Mouse (Mus musculus): ENCODE data around the gene Syt16. TPM values are rescaled to one million over a fixed set of nuclear protein-coding genes. Genes with fewer than 3 reads are reported as not detected.

The Syt16 gene
- polyA plus RNA-seq, 1 experiment from 2014 or later = 11.2 TPM

GRCm38 (mm10) chr12:74116825-74117224, 119.4 kb downstream of the Syt16 start:
- WGBS = 79% methylated on average over 6 of the region's 6 CpGs
- Histone ChIP-seq H3K4me2 (replicated peaks; ENCODE audit: low read depth) (no peak overlapping the region), H3K27me3 (ENCODE audit: control insufficient read depth, insufficient read depth, low read length) (no peaks in the 10 kb centered on the region), H3K9me3 (ENCODE audit: control insufficient read depth, low read length) (no peaks in the 10 kb centered on the region), H3K27ac (replicated peaks) (no peak overlapping the region), H3K36me3 (ENCODE audit: control insufficient read depth, insufficient read depth, low read length) (no peaks in the 10 kb centered on the region), H3K4me3 (ENCODE audit: low read depth, low read length) (no peak overlapping the region), H3K9ac (ENCODE audit: low read length) (no peak overlapping the region), H3K4me1 (replicated peaks; ENCODE audit: control insufficient read depth, insufficient read depth) (no peaks in the 10 kb centered on the region)
- ATAC-seq (ENCODE audit: low FRiP score, low TSS enrichment) (no peak), DNase-seq (ENCODE audit: low spot score) (no peak)
- TF ChIP-seq CTCF (IDR thresholded peaks at IDR 0.05; ENCODE audit: low read depth) (no peak), EP300 (optimal IDR thresholded peaks at IDR 0.05) (no peak)

- ATAC-seq (ENCODE audit: low FRiP score, low TSS enrichment) = peak; percentile 26; the same call in 1 of the 2 replicates
- Histone ChIP-seq H3K4me3 (ENCODE audit: low read depth, low read length) (no peak overlapping the region), H3K27ac (replicated peaks) (no peak overlapping the region), H3K9ac (ENCODE audit: low read length) (no peak overlapping the region), H3K27me3 (ENCODE audit: control insufficient read depth, insufficient read depth, low read length) (no peaks in the 10 kb centered on the region), H3K9me3 (ENCODE audit: control insufficient read depth, low read length) (no peaks in the 10 kb centered on the region), H3K4me1 (replicated peaks; ENCODE audit: control insufficient read depth, insufficient read depth) (no peaks in the 10 kb centered on the region), H3K4me2 (replicated peaks; ENCODE audit: low read depth) (no peak overlapping the region), H3K36me3 (ENCODE audit: control insufficient read depth, insufficient read depth, low read length) (no peaks in the 10 kb centered on the region)
- WGBS = 85% methylated on average over 12 of the region's 12 CpGs
- DNase-seq (ENCODE audit: low spot score) = peak; percentile 29
- TF ChIP-seq CTCF (IDR thresholded peaks at IDR 0.05; ENCODE audit: low read depth) = no peak; the same call in 1 of the 2 replicates
- no peak for TF ChIP-seq EP300 (optimal IDR thresholded peaks at IDR 0.05)
These were observed 128.3 kb downstream of the Syt16 start for GRCm38 (mm10) chr12:74125796-74126195.

GRCm38 (mm10) chr12:74128229-74128628, 130.8 kb downstream of the Syt16 start:
- H3K27me3 ChIP-seq (ENCODE audit: control insufficient read depth, insufficient read depth, low read length) = no peaks in the 10 kb centered on the region
- no peak overlapping the region for H3K27ac ChIP-seq (replicated peaks)
- H3K9ac ChIP-seq (ENCODE audit: low read length) = no peak overlapping the region
- H3K4me2 ChIP-seq (replicated peaks; ENCODE audit: low read depth) = no peak overlapping the region
- no peaks in the 10 kb centered on the region for H3K36me3 ChIP-seq (ENCODE audit: control insufficient read depth, insufficient read depth, low read length)
- TF ChIP-seq CTCF (IDR thresholded peaks at IDR 0.05; ENCODE audit: low read depth) (no peak), EP300 (optimal IDR thresholded peaks at IDR 0.05) (no peak)
- WGBS = 35% methylated on average over 1 of the region's 1 CpGs
- peak; percentile 91 for ATAC-seq (ENCODE audit: low FRiP score, low TSS enrichment)
- peak; percentile 28 for DNase-seq (ENCODE audit: low spot score)
- no peak overlapping the region for H3K4me3 ChIP-seq (ENCODE audit: low read depth, low read length)
- no peaks in the 10 kb centered on the region for H3K4me1 ChIP-seq (replicated peaks; ENCODE audit: control insufficient read depth, insufficient read depth)
- no peaks in the 10 kb centered on the region for H3K9me3 ChIP-seq (ENCODE audit: control insufficient read depth, low read length)

GRCm38 (mm10) chr12:74131790-74132189, 134.3 kb downstream of the Syt16 start:
- Histone ChIP-seq H3K4me1 (replicated peaks; ENCODE audit: control insufficient read depth, insufficient read depth) (no peaks in the 10 kb centered on the region), H3K36me3 (ENCODE audit: control insufficient read depth, insufficient read depth, low read length) (no peaks in the 10 kb centered on the region), H3K9me3 (ENCODE audit: control insufficient read depth, low read length) (no peaks in the 10 kb centered on the region), H3K9ac (ENCODE audit: low read length) (no peak overlapping the region), H3K27me3 (ENCODE audit: control insufficient read depth, insufficient read depth, low read length) (no peaks in the 10 kb centered on the region), H3K4me2 (replicated peaks; ENCODE audit: low read depth) (no peak overlapping the region), H3K4me3 (ENCODE audit: low read depth, low read length) (no peak overlapping the region), H3K27ac (replicated peaks) (no peak overlapping the region)
- ATAC-seq (ENCODE audit: low FRiP score, low TSS enrichment) = no peak
- no peak for DNase-seq (ENCODE audit: low spot score)
- TF ChIP-seq CTCF (IDR thresholded peaks at IDR 0.05; ENCODE audit: low read depth) (no peak), EP300 (optimal IDR thresholded peaks at IDR 0.05) (no peak)
- WGBS = 52% methylated on average over 2 of the region's 2 CpGs

GRCm38 (mm10) chr12:74142147-74142546, 144.7 kb downstream of the Syt16 start:
- ATAC-seq (ENCODE audit: low FRiP score, low TSS enrichment) = no peak

GRCm38 (mm10) chr12:74144385-74144784, 146.9 kb downstream of the Syt16 start:
- TF ChIP-seq EP300 (optimal IDR thresholded peaks at IDR 0.05) (no peak), CTCF (IDR thresholded peaks at IDR 0.05; ENCODE audit: low read depth) (no peak)
- H3K9ac ChIP-seq (ENCODE audit: low read length) = no peak overlapping the region
- no peaks in the 10 kb centered on the region for H3K36me3 ChIP-seq (ENCODE audit: control insufficient read depth, insufficient read depth, low read length)
- no peak overlapping the region for H3K4me2 ChIP-seq (replicated peaks; ENCODE audit: low read depth)
- no peaks in the 10 kb centered on the region for H3K4me1 ChIP-seq (replicated peaks; ENCODE audit: control insufficient read depth, insufficient read depth)
- 41% methylated on average over 5 of the region's 5 CpGs for WGBS
- ATAC-seq (ENCODE audit: low FRiP score, low TSS enrichment) = no peak
- DNase-seq (ENCODE audit: low spot score) = peak; percentile 18
- H3K27me3 ChIP-seq (ENCODE audit: control insufficient read depth, insufficient read depth, low read length) = no peaks in the 10 kb centered on the region
- no peaks in the 10 kb centered on the region for H3K9me3 ChIP-seq (ENCODE audit: control insufficient read depth, low read length)
- no peak overlapping the region for H3K27ac ChIP-seq (replicated peaks)
- no peak overlapping the region for H3K4me3 ChIP-seq (ENCODE audit: low read depth, low read length)

More at GRCm38 (mm10) chr12:74142147-74142546, 144.7 kb downstream of the Syt16 start:
- TF ChIP-seq CTCF (IDR thresholded peaks at IDR 0.05; ENCODE audit: low read depth) (no peak), EP300 (optimal IDR thresholded peaks at IDR 0.05) (no peak)
- Histone ChIP-seq H3K27me3 (ENCODE audit: control insufficient read depth, insufficient read depth, low read length) (no peaks in the 10 kb centered on the region), H3K9ac (ENCODE audit: low read length) (no peak overlapping the region), H3K4me3 (ENCODE audit: low read depth, low read length) (no peak overlapping the region), H3K4me2 (replicated peaks; ENCODE audit: low read depth) (no peak overlapping the region), H3K9me3 (ENCODE audit: control insufficient read depth, low read length) (no peaks in the 10 kb centered on the region), H3K4me1 (replicated peaks; ENCODE audit: control insufficient read depth, insufficient read depth) (no peaks in the 10 kb centered on the region), H3K36me3 (ENCODE audit: control insufficient read depth, insufficient read depth, low read length) (no peaks in the 10 kb centered on the region), H3K27ac (replicated peaks) (no peak overlapping the region)
- DNase-seq (ENCODE audit: low spot score) = no peak
- 42% methylated on average over 7 of the region's 7 CpGs for WGBS
